Mouse (Mus musculus): ENCODE data around the gene Exoc5.

Exoc5 gene

DNA sequence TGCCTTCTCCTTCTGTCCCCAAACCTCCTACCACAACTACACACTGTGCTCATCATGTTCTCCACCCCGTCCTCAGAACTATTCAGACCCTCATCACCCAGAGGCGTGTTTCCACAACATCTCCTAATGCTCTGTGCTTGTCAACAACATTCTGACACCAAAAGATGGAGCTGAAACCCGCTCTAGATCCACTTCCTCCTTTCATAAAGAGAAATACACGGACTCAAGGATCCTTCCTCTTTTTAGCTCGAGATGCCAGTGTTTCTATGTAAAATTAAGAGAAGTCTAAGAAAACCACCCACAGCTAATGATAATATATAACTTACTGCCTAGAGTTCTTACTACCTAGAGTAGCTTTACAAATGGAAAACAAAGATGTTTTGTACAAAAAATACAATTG, 46.7 kb downstream of the Exoc5 start:
- in situ Hi-C loops (cut with MboI; ENCODE audit: low pct_unique_long_range_greater_than_20kb in 1 of 2, low sequenced_read_pairs in 2 of 2, unreplicated experiment in 1 of 2) = no loop called here

DNA sequence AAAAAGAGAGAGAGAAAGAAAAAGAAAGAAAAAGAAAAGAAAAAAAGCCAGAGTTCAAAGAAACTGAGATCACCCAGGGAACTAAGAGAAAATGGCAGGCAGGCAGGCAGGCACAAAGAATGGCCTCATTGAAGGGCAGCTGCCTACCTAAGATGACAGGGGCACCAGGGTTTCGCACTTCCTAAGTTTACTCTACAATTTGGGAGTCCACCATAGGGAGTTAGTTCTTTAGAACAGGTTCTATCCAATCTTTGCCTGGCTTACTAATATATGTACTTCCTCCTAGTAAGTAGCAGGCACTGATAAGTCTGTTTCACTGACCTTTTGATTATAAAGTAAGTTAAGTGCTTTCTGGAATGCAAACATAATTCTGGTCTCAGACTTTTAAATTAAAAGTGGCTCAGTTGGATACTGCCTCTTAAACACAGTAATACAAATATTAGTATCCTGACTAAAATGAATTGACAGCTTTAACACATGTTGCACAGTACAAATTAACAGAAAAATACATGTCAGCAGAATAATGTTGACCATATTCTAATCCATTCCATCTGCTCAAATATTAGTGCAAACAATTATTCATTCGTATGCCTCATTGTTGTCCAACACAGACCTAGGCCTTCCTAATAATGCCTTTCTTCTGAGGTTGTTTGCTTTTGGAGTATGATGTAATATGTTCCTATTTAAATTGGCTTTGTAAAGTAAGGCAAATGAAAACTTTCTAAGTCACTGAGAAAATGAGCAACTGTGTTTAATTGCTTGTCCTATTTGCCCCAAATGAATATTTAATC, 57.9 kb downstream of the Exoc5 start:
- in situ Hi-C loops (cut with MboI; ENCODE audit: low pct_unique_long_range_greater_than_20kb in 1 of 2, low sequenced_read_pairs in 2 of 2, unreplicated experiment in 1 of 2) = no loop called here

DNA sequence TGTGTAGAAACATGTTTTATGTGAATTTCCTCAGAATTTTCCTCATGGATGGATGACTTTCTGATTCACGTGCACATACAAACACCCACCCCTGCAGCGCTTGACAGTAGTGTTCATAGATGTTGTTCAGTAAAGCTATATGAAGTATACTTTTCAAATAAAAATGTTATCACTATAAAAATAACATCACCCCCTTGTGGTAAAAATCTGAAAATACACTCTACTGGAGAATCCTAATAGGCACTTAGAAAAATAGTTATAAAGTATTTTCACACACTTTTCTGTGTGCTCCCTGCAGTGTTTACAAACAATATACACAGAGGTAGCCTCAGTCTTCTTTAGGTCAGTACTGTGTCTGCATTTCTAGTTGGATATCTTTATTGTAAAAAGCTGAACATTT, 58.5 kb downstream of the Exoc5 start:
- in situ Hi-C loops (cut with MboI; ENCODE audit: low pct_unique_long_range_greater_than_20kb in 1 of 2, low sequenced_read_pairs in 2 of 2, unreplicated experiment in 1 of 2) = no loop called here

DNA sequence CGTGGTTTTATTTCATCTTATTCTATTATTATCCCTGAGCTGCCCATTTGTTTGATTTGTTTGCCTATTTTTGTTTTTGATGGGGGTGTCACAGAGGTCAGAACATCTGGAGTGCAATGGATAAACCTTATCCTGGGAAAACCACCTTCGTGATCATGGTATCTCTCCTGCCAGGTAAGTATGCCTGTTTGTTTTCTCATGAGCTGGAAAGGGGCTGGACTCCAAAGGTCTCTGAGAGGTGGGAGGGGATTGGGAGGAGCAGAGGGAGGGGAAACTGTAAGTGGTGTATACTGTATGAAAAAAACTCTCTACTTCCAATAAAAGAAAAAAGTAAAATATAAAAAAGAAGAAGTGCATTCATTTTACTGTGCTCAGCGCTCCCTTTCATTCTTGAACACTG, 64.8 kb downstream of the Exoc5 start:
- in situ Hi-C loops (cut with MboI; ENCODE audit: low pct_unique_long_range_greater_than_20kb in 1 of 2, low sequenced_read_pairs in 2 of 2, unreplicated experiment in 1 of 2) = no loop called here

DNA sequence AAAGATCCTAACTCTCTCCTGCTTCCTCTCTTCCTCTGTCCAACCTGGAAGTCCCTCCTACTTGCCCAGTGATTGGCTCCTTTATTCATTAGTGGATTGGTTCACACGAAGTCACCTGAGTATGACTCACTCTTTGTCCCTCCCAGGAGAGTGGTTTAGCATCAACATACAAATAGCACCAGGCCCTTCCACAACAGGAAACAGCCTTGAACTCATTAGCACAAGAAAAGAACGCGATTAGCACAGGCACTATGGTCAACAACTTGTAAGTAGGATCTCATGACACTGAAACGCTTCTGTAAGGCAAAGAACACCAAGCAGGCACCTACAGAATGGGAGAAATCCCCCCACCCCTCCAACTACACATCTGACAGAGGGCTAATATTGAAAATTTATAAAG, 67.7 kb downstream of the Exoc5 start:
- in situ Hi-C loops (cut with MboI; ENCODE audit: low pct_unique_long_range_greater_than_20kb in 1 of 2, low sequenced_read_pairs in 2 of 2, unreplicated experiment in 1 of 2) = no loop called here

DNA sequence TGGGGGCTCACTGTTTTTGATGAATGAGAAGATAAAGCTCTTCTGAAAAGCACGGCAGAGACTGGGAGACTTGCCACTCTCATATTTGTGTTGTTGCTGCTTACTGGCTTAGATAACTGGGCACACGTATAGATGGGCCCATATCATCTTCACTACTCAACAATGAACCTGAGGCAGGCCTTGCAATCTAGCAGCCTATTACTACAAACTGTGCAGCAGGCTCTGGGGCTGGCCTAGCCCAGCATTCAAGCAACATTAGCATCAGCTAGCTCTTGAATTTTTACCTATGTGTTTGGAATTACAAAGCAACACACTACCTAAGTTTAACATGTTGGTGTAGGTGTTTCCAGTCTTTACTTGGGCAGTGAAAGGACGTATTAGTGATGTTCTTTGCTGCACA, 72.6 kb downstream of the Exoc5 start:
- in situ Hi-C loops (cut with MboI; ENCODE audit: low pct_unique_long_range_greater_than_20kb in 1 of 2, low sequenced_read_pairs in 2 of 2, unreplicated experiment in 1 of 2) = no loop called here

DNA sequence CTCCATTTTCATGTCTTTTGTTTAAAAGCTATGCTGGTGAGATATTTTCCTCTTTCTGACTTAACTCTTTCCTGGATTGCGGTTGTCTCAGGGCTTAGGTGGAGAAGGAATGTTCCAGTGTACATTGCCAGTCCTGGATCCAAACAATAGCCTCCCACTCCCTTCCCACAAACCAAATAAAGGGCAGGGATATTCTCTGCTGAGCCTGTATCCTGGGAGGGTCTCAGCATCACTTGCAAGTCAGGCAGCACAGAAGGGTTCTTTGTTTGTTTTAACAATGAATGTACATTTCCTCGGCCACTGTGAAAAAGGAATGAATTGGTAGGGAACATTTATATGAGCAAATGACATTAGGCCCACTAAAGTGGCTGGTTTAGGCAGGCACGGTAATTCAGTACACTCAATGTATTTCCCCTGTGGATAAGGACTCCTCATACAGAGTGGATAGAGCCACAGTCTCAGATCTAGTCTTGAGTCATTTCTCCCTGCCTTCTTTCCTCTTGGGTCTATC, 74.3 kb downstream of the Exoc5 start:
- in situ Hi-C loops (cut with MboI; ENCODE audit: low pct_unique_long_range_greater_than_20kb in 1 of 2, low sequenced_read_pairs in 2 of 2, unreplicated experiment in 1 of 2) = no loop called here

DNA sequence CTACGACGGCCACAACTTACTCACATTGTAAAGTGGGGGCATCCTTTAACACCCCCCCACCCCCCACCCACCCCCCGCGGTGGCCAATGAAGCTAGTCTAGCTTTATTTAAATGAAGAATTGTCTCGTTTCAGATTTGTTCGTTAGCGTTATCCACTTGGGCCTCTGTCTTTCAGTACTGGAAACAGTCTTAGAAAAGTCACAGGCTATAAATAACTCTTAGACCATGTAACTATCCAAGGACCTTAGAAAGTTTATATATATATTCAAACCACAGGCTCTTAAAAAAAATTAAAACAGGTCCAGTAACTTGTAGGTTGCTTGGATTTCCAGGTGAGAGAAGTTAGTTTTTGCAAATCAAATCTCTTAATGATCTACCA, 75.3 kb downstream of the Exoc5 start:
- in situ Hi-C loops (cut with MboI; ENCODE audit: low pct_unique_long_range_greater_than_20kb in 1 of 2, low sequenced_read_pairs in 2 of 2, unreplicated experiment in 1 of 2) = no loop called here

DNA sequence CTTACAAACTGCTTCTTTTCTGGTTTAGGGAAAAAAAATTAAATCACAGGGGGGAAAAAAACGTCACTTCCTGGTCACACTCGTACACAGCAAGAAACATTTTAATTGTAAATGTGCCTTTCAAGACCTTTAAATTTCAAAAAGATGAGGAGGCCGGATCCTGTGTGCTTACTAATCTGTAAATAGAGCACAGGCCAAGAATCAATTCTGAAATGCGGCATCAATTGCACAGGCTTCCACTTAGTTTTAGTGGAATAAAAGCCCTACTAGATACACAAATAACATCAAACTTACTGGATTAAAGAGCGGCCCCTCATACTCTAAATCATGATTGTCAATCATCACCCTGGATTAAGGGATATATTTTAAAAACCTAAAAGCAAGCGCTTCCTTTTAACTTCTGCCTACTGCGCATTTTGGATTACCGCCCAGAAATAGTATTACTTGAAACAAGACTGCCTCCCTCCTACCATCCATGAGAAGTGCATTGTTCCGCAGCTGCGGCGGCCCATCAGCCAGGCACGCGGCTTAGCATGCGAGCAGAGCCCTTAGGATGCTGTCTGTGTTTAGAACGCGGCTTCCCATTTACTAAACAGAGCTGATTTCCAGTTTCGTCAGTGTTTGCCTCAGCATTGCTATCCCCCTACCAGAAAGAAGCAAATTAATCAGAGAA, 75.8 kb downstream of the Exoc5 start:
- in situ Hi-C loops (cut with MboI; ENCODE audit: low pct_unique_long_range_greater_than_20kb in 1 of 2, low sequenced_read_pairs in 2 of 2, unreplicated experiment in 1 of 2) = no loop called here

DNA sequence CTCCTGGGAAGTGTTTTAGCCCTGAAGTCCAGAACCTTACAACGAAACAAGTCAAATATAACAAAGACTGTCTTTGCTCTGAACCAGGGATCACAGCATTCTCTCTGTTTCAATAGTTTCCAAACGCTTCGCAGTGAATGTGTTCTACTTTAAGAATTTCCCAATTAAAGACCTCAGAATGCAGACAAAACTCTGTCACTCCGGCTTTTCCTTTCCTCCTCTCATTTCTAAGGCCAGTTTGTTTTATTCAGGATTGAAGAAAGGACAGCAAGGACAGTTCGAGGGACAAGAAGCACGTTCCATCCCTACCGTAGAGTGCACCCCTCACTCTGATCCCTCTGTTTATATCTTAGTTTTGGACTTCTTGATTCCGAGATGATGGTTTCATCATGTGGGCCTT, 76.6 kb downstream of the Exoc5 start:
- in situ Hi-C loops (cut with MboI; ENCODE audit: low pct_unique_long_range_greater_than_20kb in 1 of 2, low sequenced_read_pairs in 2 of 2, unreplicated experiment in 1 of 2) = no loop called here

DNA sequence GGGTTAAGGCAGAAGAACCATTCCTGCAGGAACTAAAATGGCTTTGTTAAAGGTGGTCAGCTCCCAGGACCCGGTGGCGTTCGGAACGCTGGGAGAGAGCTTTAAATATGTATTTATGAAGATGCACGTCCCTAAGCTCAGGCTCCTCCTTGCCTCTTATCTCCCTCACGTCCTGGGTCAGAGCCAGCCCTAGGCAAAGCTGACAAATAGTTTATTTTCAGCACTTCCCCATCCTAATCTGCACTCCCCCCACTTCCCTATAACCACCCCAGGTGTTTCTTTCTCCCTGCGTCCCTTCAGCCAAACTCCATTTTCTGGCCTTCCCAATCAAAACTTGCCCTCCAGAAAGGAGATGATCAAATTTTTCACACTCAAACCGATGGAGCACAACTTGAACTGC, 80.2 kb downstream of the Exoc5 start:
- in situ Hi-C loops (cut with MboI; ENCODE audit: low pct_unique_long_range_greater_than_20kb in 1 of 2, low sequenced_read_pairs in 2 of 2, unreplicated experiment in 1 of 2) = no loop called here

DNA sequence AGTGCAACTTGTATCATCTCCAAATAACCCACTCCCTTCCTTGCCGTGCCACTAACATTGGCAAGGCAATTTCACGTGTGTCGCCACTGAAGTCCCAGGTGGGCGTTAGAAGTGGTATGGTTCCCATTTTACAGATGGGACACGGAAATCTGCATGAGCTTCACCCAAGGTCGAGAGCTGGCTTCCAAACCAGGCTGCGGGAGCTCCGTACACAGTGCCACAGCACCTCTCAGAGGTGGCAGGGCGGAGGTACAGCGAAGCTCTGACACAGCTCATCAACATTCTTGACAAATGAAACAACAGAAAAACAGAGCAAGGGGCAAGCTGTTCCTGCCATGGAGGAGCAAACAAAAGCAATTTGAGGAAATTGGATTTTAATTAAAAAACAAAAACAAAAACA, 80.8 kb downstream of the Exoc5 start:
- in situ Hi-C loops (cut with MboI; ENCODE audit: low pct_unique_long_range_greater_than_20kb in 1 of 2, low sequenced_read_pairs in 2 of 2, unreplicated experiment in 1 of 2) = no loop called here

DNA sequence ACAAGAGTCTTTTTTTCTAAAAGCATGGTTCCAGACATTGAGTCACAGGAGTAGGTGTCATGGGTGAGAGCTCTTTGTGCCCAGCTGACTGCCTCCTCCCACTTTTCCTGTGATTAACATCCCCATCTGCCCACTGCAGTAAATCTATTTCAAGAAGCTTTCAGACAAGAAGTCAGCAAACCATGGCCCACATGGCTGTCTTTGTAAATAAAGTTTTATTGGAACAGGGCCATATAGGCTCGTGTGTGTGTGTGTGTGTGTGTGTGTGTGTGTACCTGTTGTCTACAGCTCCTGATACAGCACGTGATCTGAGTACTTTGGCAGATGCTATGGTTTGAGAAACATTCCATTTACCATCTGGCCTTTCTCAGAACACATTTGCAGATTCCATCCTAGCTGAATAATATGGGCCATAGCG, 87.5 kb downstream of the Exoc5 start:
- in situ Hi-C loops (cut with MboI; ENCODE audit: low pct_unique_long_range_greater_than_20kb in 1 of 2, low sequenced_read_pairs in 2 of 2, unreplicated experiment in 1 of 2) = loop anchor here in 1 of 2 experiments (10.0 kb wide), 1 partner anchor 64 kb away; no protein-coding TSS in a partner anchor

DNA sequence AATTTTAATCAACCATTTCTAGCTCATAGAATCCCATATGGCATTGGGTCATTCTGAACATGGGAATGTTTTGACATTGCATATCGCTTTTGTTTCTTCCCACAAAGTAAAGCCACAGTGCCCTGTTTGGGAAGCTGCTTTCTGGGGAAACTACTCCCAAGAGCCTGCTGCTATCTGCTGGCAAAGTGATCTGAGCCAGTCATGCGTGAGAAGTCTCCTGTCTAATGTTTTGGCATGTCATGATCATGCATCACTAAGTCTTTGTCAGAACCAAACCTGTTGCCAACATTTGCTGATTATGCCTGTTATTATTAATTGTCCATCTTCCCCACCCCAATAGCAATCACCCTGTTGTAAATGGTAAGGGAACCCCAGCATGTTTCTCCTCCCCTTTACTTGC, 94.9 kb downstream of the Exoc5 start:
- in situ Hi-C loops (cut with MboI; ENCODE audit: low pct_unique_long_range_greater_than_20kb in 1 of 2, low sequenced_read_pairs in 2 of 2, unreplicated experiment in 1 of 2) = loop anchor here in 1 of 2 experiments (10.0 kb wide), 1 partner anchor 57 kb away; no protein-coding TSS in a partner anchor

DNA sequence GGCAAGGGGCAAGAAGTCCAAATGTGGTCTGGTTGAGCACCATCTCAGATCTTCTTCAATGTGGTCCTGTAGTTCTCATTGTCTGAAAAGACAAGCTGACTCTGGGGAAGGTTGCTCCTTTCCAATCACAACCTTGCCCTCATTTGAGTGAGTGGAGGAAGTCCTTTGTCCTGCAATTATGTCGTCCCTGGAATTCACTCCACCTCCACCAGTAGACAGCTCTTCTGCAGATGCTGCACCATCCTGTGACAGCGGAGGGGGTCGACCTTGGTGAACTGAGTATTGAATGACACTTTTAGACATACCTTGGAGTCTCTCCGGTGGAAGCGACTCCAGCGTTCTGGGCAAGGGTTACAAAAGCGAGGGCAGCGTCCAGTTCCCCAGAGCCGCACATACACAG, 97.8 kb downstream of the Exoc5 start:
- in situ Hi-C loops (cut with MboI; ENCODE audit: low pct_unique_long_range_greater_than_20kb in 1 of 2, low sequenced_read_pairs in 2 of 2, unreplicated experiment in 1 of 2) = no loop called here
